Mouse (Mus musculus): ENCODE results near the gene Opn4.
A peak's percentile ranks its signal among the peaks of the same experiment; 100 is the strongest.

Opn4 gene

GRCm38 (mm10) chr14:34599941-34600340 lies at the start of gene Opn4:
Gene Opn4, minus strand, starts transcription at chr14:34600142.
- no peak for DNase-seq (ENCODE audit: low spot score in 2 of 2)

GRCm38 (mm10) chr14:34647870-34648475 lies 48.0 kb upstream of the Opn4 start:
- DNase-seq (ENCODE audit: low spot score in 2 of 2): no peak

GRCm38 (mm10) chr14:34644140-34644539 lies 44.2 kb upstream of the Opn4 start:
- DNase-seq (ENCODE audit: low spot score in 2 of 2): no peak

GRCm38 (mm10) chr14:34635721-34636120 lies 35.8 kb upstream of the Opn4 start:
- DNase-seq (ENCODE audit: low spot score in 2 of 2): no peak

- no peak for DNase-seq (ENCODE audit: low spot score in 2 of 2)
Measured at GRCm38 (mm10) chr14:34635192-34635591, 35.2 kb upstream of the Opn4 start.

- no peak for DNase-seq (ENCODE audit: low spot score in 2 of 2)
Measured at GRCm38 (mm10) chr14:34632722-34633448, 32.9 kb upstream of the Opn4 start.

- no peak for DNase-seq (ENCODE audit: low spot score in 2 of 2)
Measured at GRCm38 (mm10) chr14:34626824-34627223, 26.9 kb upstream of the Opn4 start.

- DNase-seq (ENCODE audit: low spot score in 2 of 2): no peak
Measured at GRCm38 (mm10) chr14:34623531-34624210, 23.7 kb upstream of the Opn4 start.

GRCm38 (mm10) chr14:34623074-34623473 lies 23.1 kb upstream of the Opn4 start:
- no peak for DNase-seq (ENCODE audit: low spot score in 2 of 2)

GRCm38 (mm10) chr14:34620611-34621376 lies 20.9 kb upstream of the Opn4 start:
- peak in 1 of 2 experiments; percentile 9 for DNase-seq (ENCODE audit: low spot score in 2 of 2)

- DNase-seq (ENCODE audit: low spot score in 2 of 2): no peak
Measured at GRCm38 (mm10) chr14:34618808-34619207, 18.9 kb upstream of the Opn4 start.

- peak; percentile 71 to 73 for DNase-seq (ENCODE audit: low spot score in 2 of 2)
Measured at GRCm38 (mm10) chr14:34616821-34617220, 16.9 kb upstream of the Opn4 start.

- no peak for DNase-seq (ENCODE audit: low spot score in 2 of 2)
Measured at GRCm38 (mm10) chr14:34615625-34616024, 15.7 kb upstream of the Opn4 start.

- no peak for DNase-seq (ENCODE audit: low spot score in 2 of 2)
Measured at GRCm38 (mm10) chr14:34615082-34615481, 15.1 kb upstream of the Opn4 start.

- no peak for DNase-seq (ENCODE audit: low spot score in 2 of 2)
Measured at GRCm38 (mm10) chr14:34614551-34614950, 14.6 kb upstream of the Opn4 start.

- DNase-seq (ENCODE audit: low spot score in 2 of 2): no peak
Measured at GRCm38 (mm10) chr14:34613523-34613922, 13.6 kb upstream of the Opn4 start.

GRCm38 (mm10) chr14:34612222-34612621 lies 12.3 kb upstream of the Opn4 start:
- DNase-seq (ENCODE audit: low spot score in 2 of 2): no peak

- no peak for DNase-seq (ENCODE audit: low spot score in 2 of 2)
Measured at GRCm38 (mm10) chr14:34611591-34611990, 11.6 kb upstream of the Opn4 start.

GRCm38 (mm10) chr14:34601910-34602309 lies 2.0 kb upstream of the Opn4 start:
- DNase-seq (ENCODE audit: low spot score in 2 of 2): no peak

GRCm38 (mm10) chr14:34595596-34596255 lies 4.2 kb downstream of the Opn4 start:
- DNase-seq (ENCODE audit: low spot score in 2 of 2): no peak

GRCm38 (mm10) chr14:34591741-34592535 lies 8.0 kb downstream of the Opn4 start:
- no peak for DNase-seq (ENCODE audit: low spot score in 2 of 2)

Measured in right cerebral cortex, postnatal 36 days (tissue).